Mouse (Mus musculus): ENCODE measurements around the gene Nob1. TPM values are rescaled to one million over a fixed set of nuclear protein-coding genes. Genes with fewer than 3 reads are reported as not detected.

Gene Nob1
- polyA plus RNA-seq, 1 experiment from 2014 or later: 47.5 TPM

DNA sequence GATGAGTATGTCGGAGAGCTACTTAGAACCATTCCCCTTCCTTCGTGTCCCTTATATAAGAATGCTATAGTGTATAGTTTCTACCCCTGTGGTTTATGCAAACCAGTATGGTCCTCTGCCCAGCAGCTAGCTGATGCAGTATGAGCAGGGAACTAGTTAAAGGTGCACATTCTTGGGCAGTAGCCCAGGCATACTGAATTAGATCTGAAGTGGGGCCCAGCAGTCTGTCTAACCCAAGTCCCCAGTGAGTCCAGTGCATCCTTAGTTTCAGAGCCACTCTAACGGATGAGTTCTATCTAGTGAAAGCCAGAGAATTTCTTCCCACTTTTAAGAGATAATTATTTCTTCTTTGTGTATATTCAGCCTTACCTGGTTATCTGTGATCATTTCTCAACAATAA is 47.5 kb downstream of the Nob1 start:
- Histone ChIP-seq H3K9me3 (replicated peaks; ENCODE audit: low read length) (no peaks in the 10 kb centered on the region), H3K27ac (no peak overlapping the region), H3K27me3 (ENCODE audit: insufficient read depth, low read length) (no peaks in the 10 kb centered on the region), H3K4me1 (replicated peaks; ENCODE audit: insufficient read depth, low read length) (no peaks in the 10 kb centered on the region), H3K4me3 (replicated peaks; ENCODE audit: low read depth, low read length) (no peak overlapping the region), H3K9ac (ENCODE audit: low read depth, low read length) (no peak overlapping the region), H3K4me2 (ENCODE audit: low read length) (no peak overlapping the region), H3K36me3 (ENCODE audit: insufficient read depth, low read length) (peaks cover 32% of the 10 kb centered on the region)
- WGBS: 95% methylated on average over 3 of the region's 3 CpGs
- TF ChIP-seq CTCF (IDR thresholded peaks at IDR 0.05; ENCODE audit: low read depth): no peak
- ATAC-seq (replicated peaks; ENCODE audit: low FRiP score, low read depth) (no peak), DNase-seq (ENCODE audit: low spot score) (no peak)

DNA sequence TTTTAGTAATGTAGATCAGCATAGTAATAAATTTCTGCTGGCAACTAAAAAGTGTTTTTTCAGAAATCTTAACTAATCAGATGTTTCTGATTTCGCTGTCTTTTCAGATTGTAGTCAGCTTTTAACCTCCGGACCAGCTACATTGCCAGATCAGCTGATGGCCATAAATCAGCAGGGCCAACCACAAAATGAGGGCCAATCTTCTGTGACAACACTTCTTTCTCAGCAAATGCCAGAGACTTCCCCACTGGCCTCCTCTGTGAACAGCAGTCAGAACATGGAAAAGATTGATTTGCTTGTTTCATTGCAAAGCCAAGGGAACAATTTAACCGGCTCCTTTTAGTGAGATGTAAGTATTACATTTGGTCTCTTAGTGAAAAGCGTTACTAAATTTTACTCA is 54.5 kb downstream of the Nob1 start:
- Histone ChIP-seq H3K4me1 (replicated peaks; ENCODE audit: insufficient read depth, low read length) (no peaks in the 10 kb centered on the region), H3K36me3 (ENCODE audit: insufficient read depth, low read length) (peaks cover 56% of the 10 kb centered on the region), H3K4me3 (replicated peaks; ENCODE audit: low read depth, low read length) (no peak overlapping the region), H3K9ac (ENCODE audit: low read depth, low read length) (no peak overlapping the region), H3K4me2 (ENCODE audit: low read length) (no peak overlapping the region), H3K9me3 (replicated peaks; ENCODE audit: low read length) (no peaks in the 10 kb centered on the region), H3K27ac (no peak overlapping the region), H3K27me3 (ENCODE audit: insufficient read depth, low read length) (no peaks in the 10 kb centered on the region)
- no peak for DNase-seq (ENCODE audit: low spot score)
- TF ChIP-seq CTCF (IDR thresholded peaks at IDR 0.05; ENCODE audit: low read depth): no peak
- 77% methylated on average over 4 of the region's 4 CpGs for WGBS
- no peak for ATAC-seq (replicated peaks; ENCODE audit: low FRiP score, low read depth)

Other genes starting within 250 kb of the Nob1 start
- 16.8 and 17.1 TPM in 2 replicates for gene Nfat5, start 131.6 kb downstream of the Nob1 start, polyA plus RNA-seq (2015; fragmentation: Nextera tagmentation; extraction: Ambion mirVana)
- gene Nqo1, start 21.8 kb downstream of the Nob1 start, polyA plus RNA-seq (2015; fragmentation: Nextera tagmentation; extraction: Ambion mirVana): 15.9 and 21.2 TPM in 2 replicates
- gene Wwp2, start 11.3 kb upstream of the Nob1 start, polyA plus RNA-seq (2015; fragmentation: Nextera tagmentation; extraction: Ambion mirVana): 38.9 and 46.8 TPM in 2 replicates
- 191 and 204 TPM in 2 replicates for gene Psmd7, start 163.4 kb upstream of the Nob1 start, polyA plus RNA-seq (2015; fragmentation: Nextera tagmentation; extraction: Ambion mirVana)